Comparison of ENCODE assay signal across 45 mouse cellular contexts in the genomic region with DNA sequence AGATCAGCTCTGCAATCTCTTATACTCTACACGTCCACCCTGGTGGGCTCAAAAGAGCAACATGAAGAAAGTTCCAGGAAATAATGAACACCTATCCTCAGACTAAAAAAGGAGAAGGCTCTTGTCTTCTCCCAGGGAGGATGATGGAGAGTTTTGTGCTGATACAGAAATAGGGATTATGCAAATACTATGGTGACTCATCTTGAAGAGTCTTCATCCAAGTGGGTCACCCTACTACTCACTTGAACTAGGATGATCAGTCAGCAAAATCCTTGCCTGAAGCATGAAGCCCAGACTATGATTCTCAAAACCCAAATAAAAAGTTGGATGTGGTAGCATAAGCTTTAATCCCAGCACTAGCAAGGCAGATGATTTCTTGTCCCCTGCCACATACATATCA. TPM values are rescaled to one million over a fixed set of nuclear protein-coding genes. Genes with fewer than 3 reads are reported as not detected.
"Had no signal": no experiment of that assay in that cellular context is flagged by ENCODE, and none has a peak within 500 bp of the region (broad histone marks: within the 10 kb centered on the region; RNA-seq: fewer than 3 reads in every experiment).

No protein-coding gene starts in this region.

- H3K36me3 ChIP-seq: limb, embryonic 10.5 days; limb, embryonic 12.5 days; limb, embryonic 13.5 days; limb, embryonic 15.5 days; liver, embryonic 12.5 days; liver, embryonic 13.5 days; liver, embryonic 15.5 days; lung, embryonic 15.5 days; midbrain, embryonic 10.5 days; midbrain, embryonic 12.5 days; midbrain, embryonic 13.5 days; midbrain, embryonic 15.5 days had no signal

- H3K9me3 ChIP-seq: limb, embryonic 10.5 days; limb, embryonic 12.5 days; limb, embryonic 13.5 days; limb, embryonic 15.5 days; liver, embryonic 12.5 days; liver, embryonic 13.5 days; liver, embryonic 15.5 days; lung, embryonic 15.5 days; megakaryocyte, embryonic 14.5 days; midbrain, embryonic 10.5 days; midbrain, embryonic 12.5 days; midbrain, embryonic 13.5 days; midbrain, embryonic 15.5 days had no signal

- H3K27me3 ChIP-seq: limb, embryonic 12.5 days; limb, embryonic 13.5 days; limb, embryonic 15.5 days; liver, embryonic 12.5 days; liver, embryonic 13.5 days; liver, embryonic 15.5 days; lung, embryonic 15.5 days; midbrain, embryonic 12.5 days; midbrain, embryonic 13.5 days; midbrain, embryonic 15.5 days had no signal

- H3K4me1 ChIP-seq: limb, embryonic 10.5 days; limb, embryonic 12.5 days; limb, embryonic 13.5 days; limb, embryonic 15.5 days; lung, embryonic 15.5 days; midbrain, embryonic 10.5 days; midbrain, embryonic 12.5 days; midbrain, embryonic 13.5 days; midbrain, embryonic 15.5 days had no signal

- H3K4me3 ChIP-seq: limb, embryonic 10.5 days; limb, embryonic 12.5 days; limb, embryonic 13.5 days; limb, embryonic 15.5 days; liver, embryonic 12.5 days; liver, embryonic 13.5 days; liver, embryonic 15.5 days; lung, embryonic 15.5 days; megakaryocyte, embryonic 14.5 days; midbrain, embryonic 10.5 days; midbrain, embryonic 12.5 days; midbrain, embryonic 13.5 days; midbrain, embryonic 15.5 days; myocyte had no signal

- H3K27ac ChIP-seq: limb, embryonic 10.5 days; limb, embryonic 12.5 days; limb, embryonic 13.5 days; limb, embryonic 15.5 days; liver, embryonic 12.5 days; liver, embryonic 13.5 days; liver, embryonic 14.5 days; liver, embryonic 15.5 days; lung, embryonic 15.5 days; macrophage; midbrain, embryonic 10.5 days; midbrain, embryonic 12.5 days; midbrain, embryonic 13.5 days; midbrain, embryonic 15.5 days had no signal

- ATAC-seq: liver, embryonic 12.5 days; liver, postnatal 0 days; lung, postnatal 0 days; midbrain, embryonic 13.5 days; midbrain, embryonic 15.5 days; midbrain, embryonic 16.5 days had no signal

- DNase-seq: liver, embryonic 13.5 days; liver, postnatal 0 days; lung, adult 18-20 months; lung, adult 2 months; lung, embryonic 14.5 days; lung, postnatal 10 days; lung, postnatal 14 days; lung, postnatal 36 days; lung, postnatal 4 days; midbrain, embryonic 14.5 days had no signal

RNA-seq across cellular contexts. Expression of a gene that starts 16.6 kb away (rescaled TPM):
- total RNA-seq: left cerebral cortex, adult 8-10 months; left cerebral cortex, postnatal 10 days; left cerebral cortex, postnatal 14 days; left cerebral cortex, postnatal 25 days; left cerebral cortex, postnatal 36 days; liver, adult 2 months; megakaryocyte progenitor cell, adult 5-6 weeks; megakaryocyte, adult 5-6 weeks; megakaryocyte-erythroid progenitor cell, adult 5-6 weeks; midbrain, postnatal 0 days; monocyte, adult 5-6 weeks had no signal
- polyA plus RNA-seq: limb, embryonic 10.5 days; limb, embryonic 11.5 days; limb, embryonic 12.5 days; limb, embryonic 13.5 days; limb, embryonic 14.5 days; limb, embryonic 15.5 days; liver, adult 2 months; liver, embryonic 11.5 days; liver, embryonic 12.5 days; liver, embryonic 13.5 days; liver, embryonic 14.5 days; liver, embryonic 15.5 days; liver, embryonic 16.5 days; liver, postnatal 0 days; lung, adult 2 months; lung, embryonic 14.5 days; lung, embryonic 15.5 days; lung, embryonic 16.5 days; lung, postnatal 0 days; macrophage; midbrain, embryonic 10.5 days; midbrain, embryonic 11.5 days; midbrain, embryonic 12.5 days; midbrain, embryonic 13.5 days; midbrain, embryonic 14.5 days; midbrain, embryonic 15.5 days; midbrain, embryonic 16.5 days; midbrain, postnatal 0 days; myocyte; neural tube, embryonic 11.5 days had no signal

RNA-seq across cellular contexts. Expression of a gene that starts 54.3 kb away (rescaled TPM):
- total RNA-seq: left cerebral cortex, adult 8-10 months; left cerebral cortex, postnatal 10 days; left cerebral cortex, postnatal 14 days; left cerebral cortex, postnatal 25 days; left cerebral cortex, postnatal 36 days; liver, adult 2 months; midbrain, postnatal 0 days; monocyte, adult 5-6 weeks had no signal
- polyA plus RNA-seq: liver, adult 2 months; lung, adult 2 months; macrophage; myocyte had no signal
